Mouse (Mus musculus) CD4-positive, CD25-positive, alpha-beta regulatory T cell, adult 4 months (primary cell): ENCODE measurements at regions not wholly inside any gene's neighbourhood (a gene's known extent, or its start where the extent isn't known, plus 50 kb on each side); places are given as distances from the start of the nearest gene placed in this dataset.

ENCODE experiments used
- ATAC-seq: one replicate; pipeline ENCODE4 v1.8.0; 2017

- no peak for ATAC-seq
Measured at GRCm38 (mm10) chr14:89844888-89845287, 1373.7 kb upstream of the Pcdh20 start.

DNA sequence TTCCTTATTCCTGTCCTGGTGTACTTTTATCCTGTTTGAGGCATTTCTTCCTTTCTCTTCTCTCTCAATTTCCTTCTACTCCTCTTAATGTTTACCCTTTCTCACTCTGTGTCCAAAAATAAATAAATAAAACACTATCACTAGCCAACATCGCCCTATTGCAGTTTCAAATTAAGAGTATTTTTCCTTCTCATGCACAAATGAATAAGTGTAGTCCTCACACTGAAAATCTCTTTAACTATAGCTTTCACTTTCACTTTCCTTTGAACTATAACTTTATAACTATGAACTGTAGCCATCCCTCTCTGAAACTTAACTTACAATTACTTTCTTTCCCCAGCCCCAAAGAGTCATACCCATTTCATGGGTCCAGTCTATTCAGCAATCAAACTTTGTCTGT, 1355.5 kb upstream of the Pcdh20 start:
- peak; percentile 74 for ATAC-seq

DNA sequence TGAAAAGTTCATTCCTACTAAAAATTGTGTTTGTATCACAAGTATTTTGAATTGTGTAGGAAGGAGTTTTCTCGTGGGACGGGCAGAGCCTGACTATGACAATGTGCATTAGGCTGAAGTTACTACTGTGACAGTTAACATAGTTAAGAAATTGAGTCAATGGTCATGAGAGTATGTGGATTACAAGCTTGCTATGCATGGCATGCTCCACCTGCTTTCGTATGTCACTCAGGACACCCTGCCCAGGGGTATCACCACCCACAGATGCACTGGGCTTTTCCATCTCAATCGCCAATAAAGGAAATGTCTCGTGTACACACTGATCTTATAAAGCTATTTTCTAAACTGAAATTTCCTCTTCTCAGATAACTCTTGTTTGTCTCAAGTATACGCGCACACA, 1354.8 kb upstream of the Pcdh20 start:
- ATAC-seq = no peak

GRCm38 (mm10) chr14:89823436-89823835, 1352.2 kb upstream of the Pcdh20 start:
- no peak for ATAC-seq

- ATAC-seq = no peak
Measured at GRCm38 (mm10) chr14:89822207-89822606, 1351.0 kb upstream of the Pcdh20 start.

- ATAC-seq = no peak
Measured at GRCm38 (mm10) chr14:89806825-89807224, 1335.6 kb upstream of the Pcdh20 start.

DNA sequence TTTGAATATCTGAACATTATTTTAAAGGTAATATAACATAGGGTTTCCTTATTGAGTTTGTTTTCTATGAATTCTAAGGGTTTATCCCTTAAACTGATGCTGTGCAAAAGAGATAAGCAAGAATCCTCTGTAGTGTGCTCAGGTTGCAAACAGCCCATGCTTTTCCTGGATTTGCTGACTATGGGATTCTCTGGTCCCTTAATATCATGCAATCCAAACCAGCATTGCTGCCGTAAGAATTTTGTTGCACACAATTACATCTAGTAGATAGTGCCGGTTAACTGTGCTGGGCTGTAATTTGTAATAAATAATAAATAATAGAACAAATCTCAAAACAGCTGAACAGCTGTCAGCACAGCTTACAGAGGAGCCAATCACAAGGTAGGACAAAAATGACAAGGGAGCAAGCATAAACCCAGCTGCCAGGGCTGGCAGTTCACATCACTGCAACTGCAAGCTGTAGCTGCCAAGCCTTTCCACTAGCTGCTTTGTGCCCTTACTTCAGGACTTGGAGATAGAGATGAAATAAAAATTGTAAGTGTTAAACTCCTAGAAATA, 1333.6 kb upstream of the Pcdh20 start:
- no peak for ATAC-seq

DNA sequence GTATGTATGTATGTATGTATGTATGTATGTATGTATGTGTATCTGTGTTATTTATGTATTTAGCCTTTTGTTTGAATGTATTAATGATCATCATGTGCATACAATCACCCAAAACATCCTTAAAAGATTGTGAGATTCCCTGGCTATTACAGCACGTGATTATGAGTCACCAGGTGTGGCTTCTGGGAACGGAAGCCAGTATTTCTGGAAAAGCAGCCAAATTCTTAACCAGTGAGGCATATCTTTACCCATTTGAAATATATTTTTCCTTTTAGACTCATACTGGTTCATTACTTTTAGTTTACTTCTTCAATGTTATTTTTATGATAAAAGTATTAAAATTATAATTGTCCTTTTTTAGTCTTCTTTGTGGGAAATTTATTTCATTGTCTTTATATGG, 1284.6 kb upstream of the Pcdh20 start:
- no peak for ATAC-seq

DNA sequence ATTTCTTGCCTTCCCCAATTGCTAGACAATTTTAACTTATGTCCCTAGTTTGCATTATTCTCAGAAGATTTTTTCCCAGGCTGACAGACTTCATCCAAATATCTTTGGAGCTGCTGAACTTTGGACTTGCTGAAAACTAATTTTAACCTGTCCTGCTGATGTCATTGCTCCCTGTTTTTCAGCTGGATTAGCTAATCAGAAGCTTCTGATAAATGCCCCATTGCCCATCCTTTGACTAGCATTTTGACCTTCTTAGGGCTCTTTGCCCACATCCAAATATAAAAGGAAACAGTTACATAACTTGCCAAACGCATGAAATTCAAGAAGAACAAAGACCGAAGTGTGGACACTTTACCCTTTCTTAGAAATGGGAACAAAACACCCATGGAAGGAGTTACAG, 1242.5 kb upstream of the Pcdh20 start:
- ATAC-seq = no peak
